Mouse (Mus musculus): ENCODE results near the gene Olfr374.

Olfr374 gene

DNA sequence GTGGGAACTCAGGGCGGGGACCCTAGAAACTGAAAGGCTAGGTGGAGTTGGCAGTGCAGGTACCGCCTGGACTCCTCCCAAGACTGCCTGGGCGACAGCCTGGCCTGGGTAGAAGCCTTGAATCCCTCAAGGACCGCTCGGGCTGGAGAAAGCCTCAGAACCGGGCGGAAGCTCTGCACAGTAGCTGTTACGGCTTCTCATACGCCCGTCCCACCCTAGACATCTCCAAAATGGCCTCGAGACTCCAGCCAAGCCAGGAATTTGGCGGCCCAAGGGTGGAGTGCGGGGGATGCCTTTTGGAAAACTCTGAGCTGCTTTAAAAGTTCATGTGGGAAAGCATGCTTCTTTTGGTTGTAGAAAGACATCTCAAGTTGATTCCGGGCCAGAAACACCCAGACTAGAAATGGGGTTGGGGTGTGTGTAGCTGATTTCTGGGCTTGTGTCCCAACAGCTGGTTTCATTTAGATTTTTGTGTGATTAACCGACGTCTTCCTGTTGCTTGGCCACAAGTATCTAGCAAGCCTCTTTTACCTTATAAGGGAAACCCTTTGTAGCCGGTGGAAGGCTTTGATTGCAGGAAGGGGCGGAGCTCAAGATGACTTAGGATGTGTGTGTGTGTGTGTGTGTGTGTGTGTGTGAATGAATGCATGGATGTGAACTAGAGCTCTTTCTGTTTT lies 29.6 kb downstream of the Olfr374 start:
- peak; percentile 44 to 59 for DNase-seq

DNA sequence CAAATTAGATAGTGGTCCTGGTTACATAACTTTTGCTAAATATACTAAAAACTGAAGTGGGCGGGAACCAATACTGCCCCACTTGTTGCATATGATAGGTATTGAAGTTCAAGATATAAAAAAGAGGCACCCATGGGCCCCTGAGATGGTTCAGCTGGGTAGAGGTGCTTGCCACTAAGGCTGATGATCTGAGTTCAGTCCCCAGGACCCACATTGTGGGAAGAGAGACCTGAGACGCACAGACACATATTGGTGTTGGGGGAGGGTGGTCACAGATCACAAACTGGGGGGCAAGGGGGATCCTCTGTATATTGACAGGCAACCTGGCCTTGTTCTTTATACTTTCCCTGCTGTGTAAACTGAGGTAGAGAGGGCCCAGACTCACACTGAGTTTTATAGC lies 30.6 kb downstream of the Olfr374 start:
- DNase-seq: no peak

DNA sequence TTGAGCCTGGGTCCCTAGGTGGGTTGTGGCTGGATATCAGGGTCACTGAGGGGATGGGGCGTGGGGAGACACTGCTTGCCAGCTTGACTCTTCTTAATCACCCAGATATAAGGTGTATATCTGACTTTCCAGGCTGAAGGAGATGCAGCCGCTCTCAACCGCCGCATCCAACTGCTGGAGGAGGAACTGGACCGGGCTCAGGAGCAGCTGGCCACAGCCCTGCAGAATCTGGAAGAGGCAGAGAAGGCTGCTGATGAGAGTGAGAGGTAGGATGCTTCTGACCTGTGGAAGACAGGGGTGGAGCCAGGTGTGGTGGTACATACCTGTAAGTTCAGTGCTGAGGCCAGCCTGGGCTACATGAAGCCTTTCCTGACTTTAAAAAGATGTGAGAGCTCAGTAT lies 31.6 kb downstream of the Olfr374 start:
- DNase-seq: no peak

DNA sequence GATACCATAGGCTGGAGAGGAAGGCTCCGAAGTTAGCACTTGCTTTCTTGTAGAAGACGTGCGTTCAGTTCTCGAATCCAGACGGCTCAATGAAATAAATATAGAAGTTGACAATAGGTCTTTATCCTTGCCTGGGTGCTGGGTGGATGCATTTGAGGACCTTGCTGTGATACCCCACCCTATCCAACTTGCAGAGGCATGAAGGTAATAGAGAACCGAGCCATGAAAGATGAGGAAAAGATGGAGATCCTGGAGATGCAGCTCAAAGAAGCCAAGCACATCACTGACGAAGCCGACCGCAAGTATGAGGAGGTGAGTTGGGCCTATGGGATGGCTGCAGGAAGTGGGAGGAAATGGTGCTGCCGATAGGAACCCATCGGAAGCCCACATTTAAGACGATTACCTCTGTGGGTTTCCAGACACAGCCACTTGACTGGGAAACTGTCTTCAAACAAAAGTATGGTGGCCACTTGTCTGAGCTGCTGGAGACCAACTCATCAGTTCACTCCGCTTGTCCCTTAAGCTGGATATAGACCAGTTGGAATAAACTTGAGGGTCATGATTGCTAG lies 36.5 kb downstream of the Olfr374 start:
- no peak for DNase-seq

DNA sequence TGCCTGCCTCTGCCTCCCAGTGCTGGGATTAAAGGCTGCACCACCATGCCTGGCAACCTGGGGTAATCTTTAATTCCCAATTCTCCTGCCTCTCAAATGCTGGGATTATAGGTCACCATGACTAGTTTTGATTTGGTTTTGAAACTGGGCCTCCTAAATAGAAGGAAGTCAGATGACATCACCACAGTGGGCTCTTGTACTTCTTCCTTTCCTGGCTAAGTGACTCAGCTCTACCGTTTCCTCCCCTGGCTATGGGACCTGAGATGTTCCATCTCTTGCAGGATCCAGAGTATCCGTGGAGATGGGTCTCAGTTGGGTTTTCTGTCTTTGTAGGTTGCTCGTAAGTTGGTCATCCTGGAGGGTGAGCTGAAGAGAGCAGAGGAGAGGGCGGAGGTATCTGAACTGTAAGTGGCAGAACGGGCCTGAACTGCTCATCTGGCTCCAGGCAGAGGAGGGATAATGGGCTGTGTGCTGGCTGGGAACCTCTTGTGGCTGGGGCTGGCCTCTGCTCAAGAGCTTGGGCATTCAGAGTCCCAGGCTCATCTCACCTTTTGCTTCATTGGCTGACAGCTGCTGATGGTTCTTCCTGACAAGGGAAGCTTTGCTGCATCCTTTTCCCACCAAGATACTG lies 37.6 kb downstream of the Olfr374 start:
- no peak for DNase-seq

DNA sequence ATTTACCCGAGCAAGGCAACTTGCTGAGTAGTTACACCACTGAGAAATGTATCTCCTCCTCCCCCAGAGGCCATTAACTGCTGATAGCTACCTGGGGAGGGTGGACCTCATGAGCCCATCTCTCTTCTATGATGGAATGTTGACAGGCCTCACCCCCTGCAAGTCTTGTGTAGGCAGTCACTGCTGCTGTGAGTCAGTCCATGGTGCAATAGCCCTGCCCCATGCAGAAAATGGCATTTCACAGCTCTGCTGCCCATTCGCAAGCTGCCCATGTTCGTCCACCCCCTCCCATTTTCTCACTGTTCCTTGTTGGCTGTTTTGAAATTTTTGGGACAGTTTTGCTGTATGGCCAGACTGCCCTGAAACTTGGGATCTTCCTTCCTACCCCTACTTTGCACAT lies 38.7 kb downstream of the Olfr374 start:
- no peak for DNase-seq

DNA sequence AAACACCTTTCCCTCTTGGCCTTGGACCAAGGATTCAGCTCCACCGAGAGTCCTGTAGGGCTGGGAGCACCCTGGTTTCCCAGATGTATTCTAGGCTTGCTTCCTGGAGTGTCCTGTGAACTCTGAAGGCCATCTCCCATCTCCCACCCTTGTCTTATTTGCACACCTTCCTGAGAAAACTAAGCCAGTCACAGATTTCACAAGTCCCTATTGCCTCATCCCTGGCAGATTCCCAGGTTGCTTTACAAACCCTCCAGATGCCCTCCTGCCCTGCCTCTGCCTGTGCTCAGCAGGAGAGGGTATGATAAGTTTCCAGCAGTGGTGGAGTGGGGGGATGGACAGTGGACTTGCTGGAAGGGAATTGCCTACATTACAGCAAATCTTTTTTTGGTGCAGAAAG lies 39.2 kb downstream of the Olfr374 start:
- DNase-seq: no peak

DNA sequence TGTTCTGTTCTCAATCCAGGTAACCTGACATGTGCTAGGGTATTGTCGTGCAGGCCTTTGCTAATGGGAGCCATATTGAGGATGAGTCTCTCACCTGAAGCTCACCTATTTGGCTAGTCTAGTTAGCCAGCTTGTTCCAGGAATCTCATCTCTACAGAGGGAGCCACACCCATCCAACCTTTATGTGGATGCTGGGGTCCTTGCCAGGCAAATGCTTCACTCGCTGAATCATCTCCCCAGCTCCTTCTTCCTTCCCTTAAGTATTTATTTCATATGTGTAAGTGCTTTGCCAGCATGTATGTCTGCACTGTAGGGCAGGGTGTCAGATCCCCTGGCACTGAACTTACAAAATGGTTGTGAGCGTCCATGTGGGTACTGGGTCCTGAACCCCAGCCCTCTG lies 39.7 kb downstream of the Olfr374 start:
- DNase-seq: no peak

DNA sequence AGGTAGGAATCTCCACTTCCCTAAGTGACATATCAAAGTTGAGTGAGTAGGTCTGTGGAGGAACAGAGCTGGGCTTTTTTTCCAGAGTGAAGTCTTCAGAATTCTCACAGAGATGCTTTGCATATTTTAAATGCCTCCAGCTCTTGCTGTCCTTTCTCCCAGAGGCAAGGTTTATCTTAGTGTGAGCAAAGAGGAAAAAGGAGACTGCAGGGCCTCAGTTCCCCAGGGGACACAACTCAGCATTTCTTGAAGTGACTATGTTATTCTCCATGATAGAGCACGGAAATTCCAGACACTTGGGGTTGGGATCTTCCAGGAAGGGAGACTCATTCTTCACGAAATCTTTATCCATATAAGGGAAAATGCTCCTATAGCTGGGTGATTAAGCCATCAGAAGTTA lies 40.4 kb downstream of the Olfr374 start:
- DNase-seq: no peak

DNA sequence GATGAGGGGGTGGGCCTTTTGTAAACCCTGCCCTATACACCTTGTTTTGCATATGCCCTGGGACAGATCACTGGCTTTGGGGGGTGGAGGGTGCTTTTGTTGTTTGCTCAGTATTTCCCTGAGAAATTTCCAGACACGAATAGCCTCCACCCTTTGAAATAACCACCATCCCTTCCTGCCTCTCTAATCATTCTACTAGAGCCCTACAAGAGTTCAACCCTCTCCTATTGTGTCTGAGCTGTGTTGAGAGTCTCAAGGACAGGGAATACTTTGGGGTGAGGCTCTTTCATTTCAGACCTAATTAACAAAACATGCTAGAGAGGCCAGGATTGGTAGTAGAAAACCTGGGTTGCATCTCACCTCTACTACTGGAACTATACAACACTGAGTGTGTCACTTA lies 42.2 kb downstream of the Olfr374 start:
- DNase-seq: no peak

DNA sequence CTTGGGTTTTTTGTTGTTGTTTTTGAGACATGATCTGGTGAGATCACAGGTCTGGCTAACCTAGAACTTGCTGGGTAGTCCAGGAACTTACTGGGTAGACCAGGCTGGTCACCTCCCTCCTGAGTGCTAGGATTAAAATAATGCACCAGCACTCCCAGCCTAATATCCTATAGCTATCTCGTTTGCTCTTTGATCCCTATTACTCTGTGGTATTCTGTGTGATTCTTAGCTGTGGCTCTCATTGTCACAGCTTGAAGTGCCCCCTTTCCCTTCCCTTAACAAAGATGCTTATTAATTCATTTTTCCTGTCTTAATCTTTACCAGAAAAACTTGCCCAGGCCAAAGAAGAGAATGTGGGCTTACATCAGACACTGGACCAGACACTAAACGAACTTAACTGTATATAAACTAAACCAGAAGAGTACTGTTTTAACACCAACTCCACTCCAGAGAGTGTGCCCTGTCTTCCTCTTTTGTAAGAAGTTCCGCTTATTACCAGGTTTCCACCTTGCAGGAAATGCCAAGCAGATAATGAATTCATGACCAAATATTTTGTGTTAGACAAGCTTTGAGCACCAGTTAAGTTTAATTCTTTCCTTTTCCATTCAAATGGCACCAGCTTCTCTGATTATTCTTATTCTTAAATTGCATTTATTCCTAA lies 44.7 kb downstream of the Olfr374 start:
- DNase-seq: no peak

DNA sequence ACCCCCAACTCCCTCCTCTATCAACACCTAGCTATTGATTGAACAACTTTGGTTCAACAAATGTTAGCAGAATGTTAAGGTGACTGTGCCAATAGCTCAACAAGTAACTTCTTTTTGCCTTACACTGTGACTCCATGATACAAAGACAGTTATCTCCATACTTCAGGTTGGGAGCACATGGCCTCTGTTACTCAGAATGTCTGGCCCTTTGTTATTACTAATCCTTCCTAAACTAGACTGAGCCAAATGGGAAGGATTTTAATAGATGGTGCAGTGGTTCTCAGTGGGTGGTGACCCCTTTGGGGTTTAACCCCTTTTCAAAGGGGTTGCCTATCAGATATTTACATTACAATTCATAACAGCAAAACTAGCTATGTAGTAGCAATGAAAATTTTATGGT lies 46.5 kb downstream of the Olfr374 start:
- no peak for DNase-seq

DNA sequence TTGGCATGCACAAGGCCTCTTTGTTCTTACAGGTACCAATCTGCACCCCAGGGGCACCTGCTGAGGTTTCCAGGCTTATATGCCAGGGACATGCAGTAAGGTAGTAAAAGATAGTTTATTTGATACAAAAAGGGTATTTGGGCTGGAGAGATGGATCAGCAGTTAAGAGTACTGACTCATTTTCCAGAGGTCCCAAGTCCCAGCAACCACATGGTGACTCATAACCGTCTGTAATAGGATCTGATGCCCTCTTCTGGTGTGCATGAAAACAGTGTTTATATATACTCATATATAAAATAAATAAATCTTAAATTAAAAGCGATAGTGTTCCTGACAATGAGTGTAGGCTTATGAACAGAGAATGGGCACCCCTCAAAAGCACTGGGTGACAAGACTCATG lies 51.3 kb downstream of the Olfr374 start:
- no peak for DNase-seq

DNA sequence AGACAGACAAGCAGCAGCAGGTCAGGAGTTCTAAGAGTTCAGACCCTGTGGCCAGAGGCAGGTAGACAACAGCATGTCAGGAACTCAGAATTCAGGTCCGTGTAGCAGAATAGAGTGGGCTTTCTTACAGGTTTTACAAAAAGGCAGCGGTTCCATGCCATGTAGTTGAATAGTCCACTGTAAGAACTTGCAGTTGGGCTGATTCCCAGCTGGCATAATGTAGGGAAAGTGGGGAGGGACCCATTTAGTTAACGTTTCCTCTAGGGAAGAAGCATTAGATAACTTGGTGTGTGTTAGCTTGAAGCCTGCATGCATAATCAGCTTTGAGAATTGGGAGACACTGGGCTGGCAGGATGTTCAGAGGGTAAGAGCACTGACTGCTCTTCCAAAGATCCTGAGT lies 51.9 kb downstream of the Olfr374 start:
- no peak for DNase-seq

DNA sequence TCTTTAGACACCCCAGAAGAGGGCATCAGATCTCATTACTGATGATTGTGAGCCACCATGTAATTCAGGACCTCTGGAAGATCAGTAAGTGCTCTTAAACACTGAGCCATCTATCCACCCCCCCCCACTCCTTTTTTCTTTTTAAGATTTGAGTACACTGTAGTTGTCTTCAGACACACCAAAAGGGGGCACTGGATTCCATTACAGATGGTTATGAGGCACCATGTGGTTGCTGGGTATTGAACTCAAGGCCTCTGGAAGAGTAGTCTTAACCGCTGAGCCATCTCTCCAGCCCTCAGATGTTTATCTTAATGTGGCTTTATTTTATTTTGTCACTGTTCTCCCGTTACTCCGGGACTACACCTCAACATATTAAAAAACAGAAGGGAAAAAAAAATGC lies 53.2 kb downstream of the Olfr374 start:
- DNase-seq: no peak

DNA sequence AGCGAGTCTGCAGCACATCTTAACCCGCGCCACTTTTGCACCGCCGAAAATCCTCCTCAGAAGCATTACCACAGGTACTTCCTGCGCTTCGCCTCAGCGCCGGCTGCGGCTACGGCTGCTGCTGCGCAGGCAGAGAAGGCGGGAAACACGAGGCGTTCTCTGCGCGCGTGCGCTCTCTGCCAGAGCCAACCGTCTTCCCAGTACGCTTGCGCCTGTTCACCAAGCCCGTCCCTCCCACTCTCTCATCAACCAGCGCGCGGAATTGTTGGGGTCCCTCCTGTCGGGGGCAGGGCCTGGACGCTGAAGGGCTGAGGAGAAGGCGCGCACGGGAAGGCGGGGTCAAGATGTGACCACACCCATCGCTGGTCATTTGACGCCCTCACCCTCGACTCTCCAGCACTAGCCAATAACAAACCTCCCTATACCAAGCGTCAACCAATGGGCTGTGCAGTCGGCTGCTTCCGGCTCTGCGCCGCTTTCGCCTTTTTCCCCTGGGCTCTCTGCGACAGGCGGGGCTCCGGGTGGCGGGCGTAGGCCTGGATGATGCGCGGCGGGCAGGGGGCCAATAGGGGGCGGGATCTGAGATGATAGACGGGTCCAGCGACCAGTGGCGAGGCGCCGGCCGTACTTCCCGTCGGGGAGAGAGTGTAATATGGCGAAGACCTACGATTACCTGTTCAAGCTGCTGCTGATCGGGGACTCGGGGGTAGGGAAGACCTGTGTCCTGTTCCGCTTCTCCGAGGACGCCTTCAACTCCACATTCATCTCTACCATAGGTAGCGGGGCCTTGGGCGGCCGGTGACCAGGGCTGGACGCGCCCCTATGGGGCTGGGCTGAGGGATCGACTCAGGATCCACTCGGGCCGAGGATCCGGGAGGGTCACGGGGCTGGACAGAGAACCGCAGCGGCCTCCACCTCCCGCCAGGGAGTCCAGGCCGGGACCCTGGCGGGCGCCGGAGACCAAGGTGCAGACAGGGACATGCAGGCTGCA lies 54.2 kb downstream of the Olfr374 start, which contains the start of gene Rab8a:
Rab8a (plus strand) TSS at position 494 of the 991 bp plus-strand sequence.
- peak; percentile 100 for DNase-seq

DNA sequence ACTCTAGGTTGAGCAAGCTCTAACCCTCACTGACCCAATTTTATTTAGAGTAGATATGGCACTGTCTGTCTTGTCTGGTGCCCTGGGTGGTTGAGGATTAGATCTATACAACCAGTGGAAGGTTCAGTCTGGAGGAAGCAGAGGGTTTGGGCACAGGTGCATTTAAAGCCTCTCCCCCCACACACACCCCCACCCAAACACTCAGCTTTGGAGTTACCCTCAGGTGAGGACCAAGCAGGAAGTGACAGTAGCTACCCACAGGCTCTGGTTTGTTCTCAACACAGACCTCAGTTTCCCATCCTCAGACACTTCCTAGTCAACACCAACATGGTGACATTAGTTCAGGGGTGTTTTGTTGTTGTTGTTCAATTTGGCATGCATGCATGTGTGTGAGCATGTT lies 56.0 kb downstream of the Olfr374 start:
- DNase-seq: no peak
